Comparison of ENCODE assay signal across 20 mouse cellular contexts in genomic region chr11:117677111-117677510, GRCm38 (mm10). TPM values are rescaled to one million over a fixed set of nuclear protein-coding genes. Genes with fewer than 3 reads are reported as not detected.
DNase-seq lines count a peak whose midpoint lies in the region; ATAC-seq and TF ChIP-seq lines count a peak whose summit lies in the region.
"Had no signal": no experiment of that assay in that cellular context is flagged by ENCODE, and none has a peak within 500 bp of the region (broad histone marks: within the 10 kb centered on the region; RNA-seq: fewer than 3 reads in every experiment).

No protein-coding gene starts in this region.

- no peaks in the 10 kb centered on the region for H3K36me3 ChIP-seq in forebrain, postnatal 0 days (ENCODE audit: insufficient read depth)
- H3K36me3 ChIP-seq in forebrain, embryonic 10.5 days (replicated peaks): peaks cover 23% of the 10 kb centered on the region
- H3K36me3 ChIP-seq in heart, embryonic 12.5 days: no peaks in the 10 kb centered on the region
- H3K36me3 ChIP-seq: hindbrain, embryonic 13.5 days had no signal

- no peak overlapping the region for H3K9ac ChIP-seq in forebrain, postnatal 0 days
- H3K9ac ChIP-seq in heart, embryonic 12.5 days: 0 out of 2 replicates have a peak overlapping the region, but pooled peaks have one; percentile 13
- H3K9ac ChIP-seq: hindbrain, embryonic 13.5 days had no signal

- H3K4me1 ChIP-seq in forebrain, postnatal 0 days (ENCODE audit: insufficient read depth): peaks cover 4% of the 10 kb centered on the region; the same call in 1 of the 2 replicates
- peaks cover 35% of the 10 kb centered on the region for H3K4me1 ChIP-seq in forebrain, embryonic 10.5 days
- H3K4me1 ChIP-seq in heart, embryonic 12.5 days (replicated peaks): peaks cover 29% of the 10 kb centered on the region

- no peak for ATAC-seq in forebrain, postnatal 0 days
- no peak for ATAC-seq in heart, embryonic 12.5 days (ENCODE audit: insufficient number of reproducible peaks, low FRiP score)
- ATAC-seq: forebrain, embryonic 14.5 days had no signal

- 59% methylated on average over 3 of the region's 3 CpGs for WGBS in forebrain, postnatal 0 days
- 69% methylated on average over 3 of the region's 3 CpGs for WGBS in forebrain, embryonic 10.5 days
- 53% methylated on average over 3 of the region's 3 CpGs for WGBS in heart, embryonic 12.5 days

- H3K27me3 ChIP-seq in forebrain, postnatal 0 days (ENCODE audit: insufficient read depth, low read length): no peaks in the 10 kb centered on the region
- H3K27me3 ChIP-seq in forebrain, embryonic 10.5 days (ENCODE audit: poor library complexity, severe bottlenecking): no peaks in the 10 kb centered on the region
- H3K27me3 ChIP-seq in heart, embryonic 12.5 days (replicated peaks): no peaks in the 10 kb centered on the region
- H3K27me3 ChIP-seq: embryonic facial prominence, embryonic 13.5 days; hindbrain, embryonic 13.5 days had no signal

- TF ChIP-seq CTCF in forebrain, postnatal 0 days (IDR thresholded peaks at IDR 0.05; ENCODE audit: low read depth): peak; percentile 2; the same call in 1 of the 2 replicates
- TF ChIP-seq CTCF in layer of hippocampus, adult 2 months (conservative IDR thresholded peaks at IDR 0.05): peak; percentile 42

- H3K27ac ChIP-seq in forebrain, postnatal 0 days (ENCODE audit: low read depth, low read length): no peak overlapping the region
- no peak overlapping the region for H3K27ac ChIP-seq in forebrain, embryonic 10.5 days
- peak overlapping the region; percentile 76 for H3K27ac ChIP-seq in heart, embryonic 12.5 days (ENCODE audit: poor library complexity, severe bottlenecking)
- H3K27ac ChIP-seq in layer of hippocampus, adult 2 months: peak overlapping the region; percentile 53; the same call in 1 of the 2 replicates
- H3K27ac ChIP-seq: embryonic facial prominence, embryonic 13.5 days had no signal

- DNase-seq in forebrain, postnatal 0 days: no peak
- no peak for DNase-seq in forebrain, embryonic 10.5 days (ENCODE audit: extremely low spot score, low spot score)
- DNase-seq in heart, adult 9 months (ENCODE audit: low spot score in 2 of 2): no peak
- DNase-seq in layer of hippocampus, adult 2 months (ENCODE audit: low spot score in 2 of 2): no peak
- DNase-seq in layer of hippocampus, postnatal 36 days: no peak
- peak; percentile 42 for DNase-seq in retina, embryonic 14.5 days (ENCODE audit: low spot score)
- no peak for DNase-seq in kidney, adult 9 months
- DNase-seq: adrenal gland, postnatal 25 days; cerebellum, adult 8-10 months; cerebellum, postnatal 36 days; embryo, embryonic 11 days; gastrocnemius, postnatal 36 days; kidney, postnatal 10 days; lung, postnatal 4 days; right cerebral cortex, postnatal 25 days had no signal

- H3K9me3 ChIP-seq in forebrain, postnatal 0 days (ENCODE audit: low read length): no peaks in the 10 kb centered on the region
- no peaks in the 10 kb centered on the region; the same call in 1 of the 2 replicates for H3K9me3 ChIP-seq in forebrain, embryonic 10.5 days
- H3K9me3 ChIP-seq in heart, embryonic 12.5 days (replicated peaks): no peaks in the 10 kb centered on the region
- H3K9me3 ChIP-seq: embryonic facial prominence, embryonic 13.5 days; hindbrain, embryonic 13.5 days had no signal

- no peak overlapping the region for H3K4me2 ChIP-seq in forebrain, postnatal 0 days (ENCODE audit: low read depth)
- H3K4me2 ChIP-seq in heart, embryonic 12.5 days: peak overlapping the region; percentile 34; the same call in 1 of the 2 replicates
- H3K4me2 ChIP-seq: embryonic facial prominence, embryonic 13.5 days; hindbrain, embryonic 13.5 days had no signal

- H3K4me3 ChIP-seq in forebrain, postnatal 0 days (ENCODE audit: low read depth, low read length): no peak overlapping the region
- no peak overlapping the region for H3K4me3 ChIP-seq in forebrain, embryonic 10.5 days
- no peak overlapping the region for H3K4me3 ChIP-seq in heart, embryonic 12.5 days
- no peak overlapping the region for H3K4me3 ChIP-seq in layer of hippocampus, adult 2 months
- H3K4me3 ChIP-seq: embryonic facial prominence, embryonic 13.5 days; erythroblast, embryonic 14.5 days; hindbrain, embryonic 13.5 days had no signal

RNA-seq across cellular contexts. Expression of gene Tnrc6c, which starts 23.0 kb away (rescaled TPM):
- total RNA-seq in forebrain, postnatal 0 days (2014; rRNA removed): 56.9 and 71.6 TPM in 2 replicates
- 13.1 and 19.9 TPM in 2 replicates for polyA plus RNA-seq in forebrain, postnatal 0 days (2015; fragmentation: Nextera tagmentation; extraction: Ambion mirVana)
- 11.3 and 12.0 TPM in 2 replicates for polyA plus RNA-seq in forebrain, embryonic 10.5 days (2016; fragmentation: Nextera tagmentation; extraction: Ambion mirVana)
- 7.6 and 8.2 TPM in 2 replicates for polyA plus RNA-seq in heart, embryonic 12.5 days (2016; fragmentation: Nextera tagmentation; extraction: Ambion mirVana)
- total RNA-seq in layer of hippocampus, adult 2 months (2021): 10 to 100 TPM; 74.7 to 82.1 TPM
- 10 to 100 TPM; 67.5 to 75.6 TPM for total RNA-seq in layer of hippocampus, postnatal 36 days (2021)

Comparison
In these comparisons a context has a peak if more than half of its experiments do, and no peak if none do; other contexts are left out.
1. H3K27ac ChIP-seq: peak in heart, embryonic 12.5 days (single experiment) and layer of hippocampus, adult 2 months (single experiment); none in forebrain, postnatal 0 days (single experiment) and forebrain, embryonic 10.5 days (single experiment).